8 mouse cellular contexts compared by ENCODE assay signal in genomic region chr1:129919385-129919784, GRCm38 (mm10).
DNase-seq lines count a peak whose midpoint lies in the region; ATAC-seq and TF ChIP-seq lines count a peak whose summit lies in the region.

No protein-coding gene starts in this region.

- no peak for DNase-seq in layer of hippocampus, adult 2 months (ENCODE audit: low spot score in 2 of 2)
- DNase-seq in layer of hippocampus, adult 8-10 months (ENCODE audit: low spot score in 2 of 2), result no peak
- peak; percentile 51 for DNase-seq in Muller cell, postnatal 12 days (ENCODE audit: inconsistent ontology term)
- DNase-seq in embryonic facial prominence, embryonic 10.5 days (ENCODE audit: low spot score), result peak; percentile 12
- peak; percentile 42 for DNase-seq in lung, postnatal 14 days
- DNase-seq in cerebellum, adult 9-10 months, result no peak
- DNase-seq in ovary, adult 18-20 months (ENCODE audit: low spot score), result no peak

- H3K4me1 ChIP-seq in embryonic facial prominence, embryonic 10.5 days, result no peaks in the 10 kb centered on the region
- no peaks in the 10 kb centered on the region for H3K4me1 ChIP-seq in forebrain, embryonic 15.5 days

- 64% methylated on average over 1 of the region's 1 CpGs for WGBS in embryonic facial prominence, embryonic 10.5 days
- WGBS in forebrain, embryonic 15.5 days, result 58% methylated on average over 1 of the region's 1 CpGs

- H3K27me3 ChIP-seq in embryonic facial prominence, embryonic 10.5 days (replicated peaks; ENCODE audit: low read depth, poor library complexity, severe bottlenecking), result no peaks in the 10 kb centered on the region
- no peaks in the 10 kb centered on the region for H3K27me3 ChIP-seq in forebrain, embryonic 15.5 days

- H3K9ac ChIP-seq in forebrain, embryonic 15.5 days (replicated peaks), result no peak overlapping the region

- no peak for ATAC-seq in forebrain, embryonic 15.5 days (replicated peaks)

- no peak overlapping the region for H3K27ac ChIP-seq in layer of hippocampus, adult 2 months
- H3K27ac ChIP-seq in embryonic facial prominence, embryonic 10.5 days (replicated peaks), result no peak overlapping the region
- no peak overlapping the region for H3K27ac ChIP-seq in forebrain, embryonic 15.5 days (replicated peaks)

- H3K9me3 ChIP-seq in embryonic facial prominence, embryonic 10.5 days, result no peaks in the 10 kb centered on the region
- H3K9me3 ChIP-seq in forebrain, embryonic 15.5 days, result no peaks in the 10 kb centered on the region

- H3K4me2 ChIP-seq in forebrain, embryonic 15.5 days (replicated peaks), result no peak overlapping the region

- no peaks in the 10 kb centered on the region for H3K36me3 ChIP-seq in embryonic facial prominence, embryonic 10.5 days (replicated peaks)
- H3K36me3 ChIP-seq in forebrain, embryonic 15.5 days, result no peaks in the 10 kb centered on the region

- peak; percentile 69 for TF ChIP-seq CTCF in layer of hippocampus, adult 2 months (conservative IDR thresholded peaks at IDR 0.05)

- no peak overlapping the region for H3K4me3 ChIP-seq in layer of hippocampus, adult 2 months
- no peak overlapping the region for H3K4me3 ChIP-seq in embryonic facial prominence, embryonic 10.5 days
- H3K4me3 ChIP-seq in forebrain, embryonic 15.5 days, result no peak overlapping the region

Comparison
In these comparisons a context has a peak if more than half of its experiments do, and no peak if none do; other contexts are left out.
1. DNase-seq: peak in Muller cell, postnatal 12 days (single experiment), embryonic facial prominence, embryonic 10.5 days (single experiment) and lung, postnatal 14 days (single experiment); none in layer of hippocampus, adult 2 months (0 of 2), layer of hippocampus, adult 8-10 months (0 of 2), cerebellum, adult 9-10 months (single experiment) and ovary, adult 18-20 months (single experiment).